Mouse (Mus musculus): ENCODE results near the gene Apol7c.

DNA sequence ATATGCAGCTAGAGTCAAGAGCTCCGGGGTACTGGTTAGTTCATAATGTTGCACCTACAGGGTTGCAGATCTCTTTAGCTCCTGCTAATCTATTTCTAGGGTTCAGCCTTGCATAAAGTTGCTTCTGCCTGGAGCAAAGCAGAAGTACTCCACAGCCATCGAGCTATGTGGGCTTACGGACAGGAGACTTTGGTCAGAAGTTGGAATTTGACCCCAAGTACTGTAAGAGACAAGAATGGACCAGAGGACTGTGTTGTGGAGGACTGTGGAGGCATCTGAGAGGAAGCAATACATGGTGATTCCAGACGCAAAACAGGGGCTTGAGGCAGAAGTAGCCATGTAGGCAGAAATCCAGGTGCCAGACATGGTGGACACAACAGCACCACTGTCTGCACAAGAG, 46.2 kb upstream of the Apol7c start:
- TF ChIP-seq CTCF (IDR thresholded peaks at IDR 0.05; ENCODE audit: low read depth) (no peak), EP300 (IDR thresholded peaks at IDR 0.05; ENCODE audit: low read depth) (no peak)
